15 mouse cellular contexts compared by ENCODE assay signal in the genomic region with DNA sequence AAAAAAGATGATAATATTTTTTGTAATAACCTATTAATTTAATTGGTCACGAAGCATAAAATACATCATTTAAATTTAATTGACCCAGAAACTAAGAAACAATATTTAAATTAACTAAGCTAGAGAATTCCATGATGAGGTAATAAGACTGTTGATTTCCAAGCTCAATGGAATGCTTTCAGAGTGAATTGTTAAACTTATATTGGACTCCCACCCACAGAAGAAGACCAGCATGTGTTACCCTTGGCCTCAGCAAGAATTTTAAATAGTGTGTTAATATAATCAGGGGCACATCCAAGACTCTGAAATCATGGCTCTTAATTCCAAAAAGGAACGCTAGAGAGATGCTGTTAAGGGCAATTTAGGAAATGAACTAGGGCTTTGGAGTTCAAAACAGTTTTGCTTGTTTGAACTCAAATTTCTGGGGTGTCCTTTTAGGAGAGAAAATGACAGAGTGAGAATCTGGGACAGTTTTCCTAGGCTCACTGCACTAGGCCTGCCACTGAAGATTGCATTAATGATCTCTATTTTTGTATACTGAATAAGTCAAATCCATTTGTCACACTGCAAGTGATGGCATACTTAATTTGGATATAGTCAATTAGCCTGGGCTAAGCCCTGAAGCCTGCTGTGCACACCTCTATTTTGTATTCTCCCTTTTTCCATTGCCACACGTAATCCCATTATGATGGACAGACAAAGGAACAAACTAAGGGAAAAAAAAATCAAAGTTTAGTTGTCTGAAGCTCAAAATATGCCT.
DNase-seq lines count a peak whose midpoint lies in the region; ATAC-seq lines count a peak whose summit lies in the region.
"Had no signal": no experiment of that assay in that cellular context is flagged by ENCODE, and none has a peak within 500 bp of the region (broad histone marks: within the 10 kb centered on the region; RNA-seq: fewer than 3 reads in every experiment).

No protein-coding gene starts in this region.

- H3K4me1 ChIP-seq in kidney, embryonic 15.5 days = peaks cover 51% of the 10 kb centered on the region
- H3K4me1 ChIP-seq in hindbrain, embryonic 13.5 days (replicated peaks) = peaks cover 84% of the 10 kb centered on the region
- peaks cover 28% of the 10 kb centered on the region for H3K4me1 ChIP-seq in midbrain, embryonic 15.5 days

- no peak for DNase-seq in kidney, postnatal 25 days
- no peak for DNase-seq in left cerebral cortex, postnatal 10 days (ENCODE audit: extremely low spot score in 1 of 2, low spot score in 2 of 2)
- no peak for DNase-seq in adrenal gland, postnatal 14 days
- DNase-seq in adrenal gland, adult 8-10 months = no peak
- no peak for DNase-seq in frontal cortex, postnatal 25 days (ENCODE audit: low spot score in 2 of 2)
- DNase-seq: cerebellum, adult 11 months; lung, postnatal 14 days; thymus, postnatal 25 days had no signal

- no peaks in the 10 kb centered on the region for H3K9me3 ChIP-seq in kidney, embryonic 15.5 days (replicated peaks)
- H3K9me3 ChIP-seq in hindbrain, embryonic 13.5 days = no peaks in the 10 kb centered on the region
- H3K9me3 ChIP-seq in midbrain, embryonic 15.5 days = no peaks in the 10 kb centered on the region
- H3K9me3 ChIP-seq: limb, embryonic 10.5 days had no signal

- no peak for ATAC-seq in kidney, embryonic 15.5 days (replicated peaks; ENCODE audit: low FRiP score)
- ATAC-seq in hindbrain, embryonic 13.5 days (ENCODE audit: low FRiP score) = peak; percentile 36
- ATAC-seq in midbrain, embryonic 15.5 days (replicated peaks) = peak; percentile 77
- ATAC-seq: inflammation-experienced regulatory T-cells, adult 6 months had no signal

- 63% methylated on average over 3 of the region's 3 CpGs for WGBS in kidney, embryonic 15.5 days
- WGBS in hindbrain, embryonic 13.5 days = 25% methylated on average over 3 of the region's 3 CpGs
- WGBS in midbrain, embryonic 15.5 days = 36% methylated on average over 3 of the region's 3 CpGs

- H3K4me2 ChIP-seq in kidney, embryonic 15.5 days = no peak overlapping the region
- no peak overlapping the region for H3K4me2 ChIP-seq in hindbrain, embryonic 13.5 days
- H3K4me2 ChIP-seq in midbrain, embryonic 15.5 days = no peak overlapping the region

- no peak overlapping the region for H3K4me3 ChIP-seq in kidney, embryonic 15.5 days (replicated peaks)
- no peak overlapping the region for H3K4me3 ChIP-seq in hindbrain, embryonic 13.5 days
- H3K4me3 ChIP-seq in midbrain, embryonic 15.5 days = no peak overlapping the region
- H3K4me3 ChIP-seq: limb, embryonic 10.5 days had no signal

- peaks cover 17% of the 10 kb centered on the region; the same call in 1 of the 2 replicates for H3K36me3 ChIP-seq in kidney, embryonic 15.5 days
- H3K36me3 ChIP-seq in hindbrain, embryonic 13.5 days = no peaks in the 10 kb centered on the region; the same call in 1 of the 2 replicates
- H3K36me3 ChIP-seq in midbrain, embryonic 15.5 days (replicated peaks) = no peaks in the 10 kb centered on the region

- intact Hi-C loops in left cerebral cortex, postnatal 10 days (cut with DNase I) = loop anchor here (5.0 kb wide), 1 partner anchor 789 kb away; no protein-coding TSS in a partner anchor

- 0 out of 2 replicates have a peak overlapping the region, but pooled peaks have one; percentile 32 for H3K27ac ChIP-seq in kidney, embryonic 15.5 days
- peak overlapping the region; percentile 85 for H3K27ac ChIP-seq in hindbrain, embryonic 13.5 days
- peak overlapping the region; percentile 30; the same call in 1 of the 2 replicates for H3K27ac ChIP-seq in midbrain, embryonic 15.5 days
- H3K27ac ChIP-seq: kidney, postnatal 0 days; liver, embryonic 14.5 days had no signal

- no peak overlapping the region for H3K9ac ChIP-seq in kidney, embryonic 15.5 days
- no peak overlapping the region for H3K9ac ChIP-seq in hindbrain, embryonic 13.5 days
- no peak overlapping the region for H3K9ac ChIP-seq in midbrain, embryonic 15.5 days
- H3K9ac ChIP-seq: liver, embryonic 14.5 days had no signal

- H3K27me3 ChIP-seq in kidney, embryonic 15.5 days = no peaks in the 10 kb centered on the region
- H3K27me3 ChIP-seq in hindbrain, embryonic 13.5 days = no peaks in the 10 kb centered on the region
- H3K27me3 ChIP-seq in midbrain, embryonic 15.5 days (replicated peaks) = 0 out of 2 replicates have a peak, but pooled peaks cover 2% of the 10 kb centered on the region

Comparison
In these comparisons a context has a peak if more than half of its experiments do, and no peak if none do; other contexts are left out.
1. H3K27ac ChIP-seq: peak in every context shown above with its lines; median percentile 85 in hindbrain, embryonic 13.5 days; 32 in kidney, embryonic 15.5 days; 30 in midbrain, embryonic 15.5 days.